Mouse (Mus musculus): ENCODE measurements around the gene Rims3. TPM values are rescaled to one million over a fixed set of nuclear protein-coding genes. Genes with fewer than 3 reads are reported as not detected.

The Rims3 gene
- polyA plus RNA-seq, 1 experiment from 2014 or later = 12.9 TPM

GRCm38 (mm10) chr4:120825100-120825553, 29.5 kb upstream of the Rims3 start:
- H3K9ac ChIP-seq = peak overlapping the region; percentile 99
- H3K27ac ChIP-seq = peak overlapping the region; percentile 99
- no peaks in the 10 kb centered on the region for H3K9me3 ChIP-seq

DNA sequence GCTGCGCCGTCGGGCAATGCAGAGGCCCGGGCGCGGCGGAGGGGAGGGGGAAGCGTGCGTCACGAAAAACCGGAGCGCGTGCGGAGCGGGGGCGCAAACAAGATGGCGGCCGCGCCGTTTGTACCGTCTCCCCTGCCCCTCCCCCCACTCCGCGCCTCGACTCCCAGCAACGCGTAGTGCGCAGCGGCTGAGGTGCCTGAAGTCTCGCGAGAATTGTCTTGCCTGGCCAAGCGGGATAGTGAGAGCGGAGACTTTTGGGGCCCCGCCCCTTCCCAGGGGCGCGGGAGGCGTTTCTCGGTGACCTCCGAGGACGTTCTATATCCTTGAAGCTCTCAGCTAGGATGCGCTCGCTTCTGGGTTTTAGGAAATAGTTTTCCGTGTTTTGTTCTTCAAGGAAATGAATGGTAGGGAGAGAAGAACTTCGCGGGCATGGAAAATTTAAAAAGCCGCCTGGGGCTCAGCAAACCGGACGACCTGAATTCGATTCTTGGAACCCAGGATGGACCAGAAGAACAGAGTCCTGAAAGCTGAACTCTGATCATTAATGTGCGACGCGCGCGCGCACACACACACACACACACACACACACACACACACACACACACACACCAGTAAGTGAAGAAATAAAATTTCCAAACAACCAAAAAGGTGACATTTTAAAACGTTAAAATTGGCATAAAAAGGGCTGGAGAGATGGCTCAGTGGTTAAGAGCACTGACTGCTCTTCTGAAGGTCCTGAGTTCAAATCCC, 28.9 kb upstream of the Rims3 start:
- Histone ChIP-seq H3K4me1 (peaks cover 18% of the 10 kb centered on the region), H3K27ac (peak overlapping the region; percentile 99), H3K9me3 (no peaks in the 10 kb centered on the region), H3K9ac (peak overlapping the region; percentile 99), H3K4me2 (replicated peaks) (peak overlapping the region; percentile 68), H3K36me3 (no peaks in the 10 kb centered on the region; the same call in 1 of the 2 replicates), H3K4me3 (peak overlapping the region; percentile 81), H3K27me3 (replicated peaks) (no peaks in the 10 kb centered on the region)
- peak; percentile 97 for ATAC-seq (ENCODE audit: low FRiP score, low read depth)
- under 1% methylated on average over 47 of the region's 55 CpGs for WGBS

More at GRCm38 (mm10) chr4:120825100-120825553, 29.5 kb upstream of the Rims3 start:
- Histone ChIP-seq H3K4me1 (peaks cover 18% of the 10 kb centered on the region), H3K4me3 (peak overlapping the region; percentile 81), H3K27me3 (replicated peaks) (no peaks in the 10 kb centered on the region), H3K36me3 (no peaks in the 10 kb centered on the region; the same call in 1 of the 2 replicates), H3K4me2 (replicated peaks) (peak overlapping the region; percentile 68)
- peak; percentile 96 for ATAC-seq (ENCODE audit: low FRiP score, low read depth)
- under 1% methylated on average over 51 of the region's 53 CpGs for whole genome bisulfite sequencing

DNA sequence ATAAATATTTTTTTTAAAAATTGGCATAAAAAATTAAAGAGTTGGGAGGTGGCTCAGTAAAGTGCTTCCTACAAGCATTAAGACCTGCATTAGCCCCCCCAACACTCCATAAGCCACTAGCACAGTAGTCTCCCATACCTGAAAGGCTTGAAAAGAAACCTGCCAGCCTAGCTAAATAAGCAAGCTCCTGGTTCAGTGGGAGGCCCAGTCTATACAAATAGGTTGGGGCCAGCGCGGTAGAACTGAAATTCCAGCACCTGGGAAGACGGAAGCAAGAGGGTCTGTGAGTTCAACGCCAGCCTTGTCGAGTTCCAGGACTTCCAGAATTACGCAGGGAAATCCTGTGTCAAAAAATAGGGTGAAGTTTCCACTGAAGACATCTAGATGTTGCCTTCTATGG, 28.2 kb upstream of the Rims3 start:
- Histone ChIP-seq H3K4me2 (replicated peaks) (peak overlapping the region; percentile 68; the same call in 1 of the 2 replicates), H3K27me3 (replicated peaks) (no peaks in the 10 kb centered on the region), H3K4me3 (no peak overlapping the region), H3K36me3 (no peaks in the 10 kb centered on the region; the same call in 1 of the 2 replicates), H3K4me1 (peaks cover 18% of the 10 kb centered on the region), H3K27ac (no peak overlapping the region), H3K9ac (no peak overlapping the region), H3K9me3 (no peaks in the 10 kb centered on the region)
- ATAC-seq (ENCODE audit: low FRiP score, low read depth) = no peak
- 94% methylated on average over 6 of the region's 6 CpGs for WGBS

GRCm38 (mm10) chr4:120830767-120831166, 23.8 kb upstream of the Rims3 start:
- no peak overlapping the region for H3K9ac ChIP-seq
- H3K27me3 ChIP-seq (replicated peaks) = no peaks in the 10 kb centered on the region
- WGBS = 74% methylated on average over 5 of the region's 5 CpGs
- no peak overlapping the region for H3K27ac ChIP-seq
- no peaks in the 10 kb centered on the region for H3K36me3 ChIP-seq
- H3K4me3 ChIP-seq = no peak overlapping the region
- peaks cover 3% of the 10 kb centered on the region; the same call in 1 of the 2 replicates for H3K4me1 ChIP-seq
- H3K9me3 ChIP-seq = no peaks in the 10 kb centered on the region
- H3K4me2 ChIP-seq (replicated peaks) = no peak overlapping the region
- no peak for ATAC-seq (ENCODE audit: low FRiP score, low read depth)

GRCm38 (mm10) chr4:120831472-120831871, 23.1 kb upstream of the Rims3 start, which contains the start of gene Nfyc:
Gene Nfyc, minus strand, starts transcription at chr4:120831572.
- H3K4me2 ChIP-seq (replicated peaks) = no peak within 1 kb of the TSS
- WGBS = 86% methylated on average over 4 of the region's 4 CpGs
- H3K27me3 ChIP-seq (replicated peaks) = no peaks in the 10 kb centered on the region
- no peak within 1 kb of the TSS for H3K9ac ChIP-seq
- H3K27ac ChIP-seq = no peak within 1 kb of the TSS
- no peak within 1 kb of the TSS for H3K4me3 ChIP-seq
- ATAC-seq (ENCODE audit: low FRiP score, low read depth) = no peak
- H3K9me3 ChIP-seq = no peaks in the 10 kb centered on the region
- no peaks in the 10 kb centered on the region for H3K4me1 ChIP-seq
- H3K36me3 ChIP-seq = no peaks in the 10 kb centered on the region

- no peak overlapping the region for H3K27ac ChIP-seq
- H3K36me3 ChIP-seq = no peaks in the 10 kb centered on the region
- ATAC-seq (ENCODE audit: low FRiP score, low read depth) = no peak
- WGBS = 83% methylated on average over 3 of the region's 3 CpGs
- H3K27me3 ChIP-seq (replicated peaks) = no peaks in the 10 kb centered on the region
- H3K4me1 ChIP-seq = no peaks in the 10 kb centered on the region
- H3K9ac ChIP-seq = no peak overlapping the region
- H3K9me3 ChIP-seq = no peaks in the 10 kb centered on the region
- H3K4me3 ChIP-seq = no peak overlapping the region
- H3K4me2 ChIP-seq (replicated peaks) = no peak overlapping the region
Observed at GRCm38 (mm10) chr4:120841342-120841741, 13.3 kb upstream of the Rims3 start.

DNA sequence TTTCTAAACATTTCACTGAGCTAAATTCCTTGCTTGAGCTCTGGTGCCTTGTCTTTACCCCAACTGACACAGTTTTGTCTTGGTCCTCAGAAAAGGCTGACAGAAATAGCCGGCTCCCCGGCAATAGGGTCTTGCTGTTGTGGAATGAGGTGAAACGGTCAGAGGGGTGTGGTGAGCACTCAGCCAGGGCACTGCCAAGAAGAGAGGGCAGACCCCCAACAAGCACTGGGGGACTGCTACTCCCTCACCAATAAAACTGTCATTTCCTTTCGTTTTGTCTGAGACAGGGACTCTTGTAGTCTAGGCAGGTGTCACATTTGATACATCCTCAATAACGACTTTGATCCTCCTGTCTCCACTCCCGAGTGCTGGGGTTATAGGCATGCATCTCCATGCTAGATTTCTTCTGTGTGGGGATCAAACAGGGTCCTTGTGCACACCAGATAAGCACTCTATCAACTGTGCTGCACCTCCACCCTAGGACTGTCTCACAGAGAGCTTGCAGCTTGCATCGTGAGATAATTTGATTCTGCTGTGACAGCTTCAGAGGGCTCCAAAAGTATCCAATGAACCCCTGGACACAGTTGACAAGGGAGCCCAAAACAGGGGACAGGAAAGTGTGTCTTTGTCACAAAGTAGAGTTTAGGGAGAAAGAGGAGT, 10.1 kb upstream of the Rims3 start:
- Histone ChIP-seq H3K27ac (no peak overlapping the region), H3K4me1 (no peaks in the 10 kb centered on the region), H3K36me3 (no peaks in the 10 kb centered on the region), H3K9me3 (no peaks in the 10 kb centered on the region), H3K9ac (no peak overlapping the region), H3K4me3 (no peak overlapping the region), H3K27me3 (replicated peaks) (no peaks in the 10 kb centered on the region), H3K4me2 (replicated peaks) (no peak overlapping the region)
- no peak for ATAC-seq (ENCODE audit: low FRiP score, low read depth)
- 43% methylated on average over 7 of the region's 7 CpGs for WGBS

- no peaks in the 10 kb centered on the region for H3K9me3 ChIP-seq
- no peaks in the 10 kb centered on the region for H3K36me3 ChIP-seq
- H3K27me3 ChIP-seq (replicated peaks) = no peaks in the 10 kb centered on the region
- no peak for ATAC-seq (ENCODE audit: low FRiP score, low read depth)
- no peak overlapping the region for H3K9ac ChIP-seq
- H3K4me1 ChIP-seq = no peaks in the 10 kb centered on the region
- H3K27ac ChIP-seq = no peak overlapping the region
- WGBS = 82% methylated on average over 4 of the region's 4 CpGs
- H3K4me2 ChIP-seq (replicated peaks) = no peak overlapping the region
- no peak overlapping the region for H3K4me3 ChIP-seq
Observed at GRCm38 (mm10) chr4:120845098-120845497, 9.5 kb upstream of the Rims3 start.

GRCm38 (mm10) chr4:120848909-120849308, 5.7 kb upstream of the Rims3 start:
- no peak overlapping the region for H3K4me2 ChIP-seq (replicated peaks)
- ATAC-seq (ENCODE audit: low FRiP score, low read depth) = no peak
- no peak overlapping the region for H3K27ac ChIP-seq
- no peak overlapping the region for H3K4me3 ChIP-seq
- no peaks in the 10 kb centered on the region for H3K36me3 ChIP-seq
- H3K27me3 ChIP-seq (replicated peaks) = 0 out of 2 replicates have a peak, but pooled peaks cover 6% of the 10 kb centered on the region
- whole genome bisulfite sequencing = 75% methylated on average over 6 of the region's 6 CpGs
- no peaks in the 10 kb centered on the region for H3K9me3 ChIP-seq
- H3K9ac ChIP-seq = no peak overlapping the region
- no peaks in the 10 kb centered on the region for H3K4me1 ChIP-seq

DNA sequence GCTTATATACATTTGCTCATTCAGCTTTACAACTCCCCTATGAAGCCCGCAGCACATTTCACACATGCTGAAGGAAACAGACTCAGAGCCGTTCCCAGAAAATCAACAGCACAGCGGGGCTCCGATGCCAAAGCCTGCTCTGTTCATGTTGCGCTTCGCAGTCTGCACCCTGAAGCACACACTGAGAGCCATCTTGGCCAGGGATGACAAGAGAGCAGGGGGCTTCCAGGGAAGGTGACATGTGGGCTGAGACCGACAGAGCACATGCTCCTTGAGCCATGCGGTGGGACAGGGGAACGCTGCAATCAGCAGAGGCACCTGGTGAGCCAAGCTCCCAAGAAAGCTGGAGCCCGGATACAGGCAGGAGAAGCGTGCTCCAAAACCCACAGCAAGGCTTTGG, 5.2 kb upstream of the Rims3 start:
- Histone ChIP-seq H3K27me3 (replicated peaks) (0 out of 2 replicates have a peak, but pooled peaks cover 8% of the 10 kb centered on the region), H3K9me3 (no peaks in the 10 kb centered on the region), H3K4me1 (no peaks in the 10 kb centered on the region), H3K4me3 (no peak overlapping the region), H3K4me2 (replicated peaks) (no peak overlapping the region), H3K27ac (no peak overlapping the region), H3K36me3 (no peaks in the 10 kb centered on the region), H3K9ac (no peak overlapping the region)
- no peak for ATAC-seq (ENCODE audit: low FRiP score, low read depth)
- 71% methylated on average over 11 of the region's 11 CpGs for WGBS

- Histone ChIP-seq H3K4me2 (replicated peaks) (no peak overlapping the region), H3K4me3 (no peak overlapping the region), H3K36me3 (no peaks in the 10 kb centered on the region), H3K4me1 (peaks cover 12% of the 10 kb centered on the region; the same call in 1 of the 2 replicates), H3K27ac (no peak overlapping the region), H3K9me3 (no peaks in the 10 kb centered on the region), H3K9ac (no peak overlapping the region), H3K27me3 (replicated peaks) (peaks cover 15% of the 10 kb centered on the region; the same call in 1 of the 2 replicates)
- 4% methylated on average over 10 of the region's 10 CpGs for WGBS
- no peak for ATAC-seq (ENCODE audit: low FRiP score, low read depth)
Observed at GRCm38 (mm10) chr4:120850946-120851345, 3.7 kb upstream of the Rims3 start.

- ATAC-seq (ENCODE audit: low FRiP score, low read depth) = no peak
- H3K9ac ChIP-seq = peak overlapping the region; percentile 77
- 17% methylated on average over 7 of the region's 7 CpGs for WGBS
- H3K9me3 ChIP-seq = no peaks in the 10 kb centered on the region
- peaks cover 26% of the 10 kb centered on the region for H3K4me1 ChIP-seq
- H3K27ac ChIP-seq = no peak overlapping the region
- H3K4me2 ChIP-seq (replicated peaks) = peak overlapping the region; percentile 98
- peak overlapping the region; percentile 74 for H3K4me3 ChIP-seq
- H3K36me3 ChIP-seq = no peaks in the 10 kb centered on the region
- peaks cover 22% of the 10 kb centered on the region; the same call in 1 of the 2 replicates for H3K27me3 ChIP-seq (replicated peaks)
Observed at GRCm38 (mm10) chr4:120855360-120856060, 894 bp downstream of the Rims3 start.
